7 mouse cellular contexts compared by ENCODE assay signal in genomic region chr4:154856882-154857281, GRCm38 (mm10). TPM values are rescaled to one million over a fixed set of nuclear protein-coding genes. Genes with fewer than 3 reads are reported as not detected.
DNase-seq lines count a peak whose midpoint lies in the region; ATAC-seq and TF ChIP-seq lines count a peak whose summit lies in the region.

No protein-coding gene starts in this region.

- peak; percentile 24 for TF ChIP-seq CTCF in left cerebral cortex, adult 2 months (IDR thresholded peaks at IDR 0.05)

- DNase-seq in left cerebral cortex, adult 2 months (ENCODE audit: extremely low spot score in 1 of 2, low spot score in 2 of 2), result no peak
- DNase-seq in left cerebral cortex, postnatal 4 days, result no peak
- no peak for DNase-seq in embryonic facial prominence, embryonic 14.5 days (ENCODE audit: low spot score)
- DNase-seq in spleen, adult 18-20 months, result no peak

- WGBS in embryonic facial prominence, embryonic 14.5 days, result 85% methylated on average over 7 of the region's 7 CpGs
- WGBS in hindbrain, embryonic 16.5 days, result 87% methylated on average over 7 of the region's 7 CpGs
- 81% methylated on average over 7 of the region's 7 CpGs for WGBS in stomach, embryonic 15.5 days

- no peaks in the 10 kb centered on the region for H3K9me3 ChIP-seq in embryonic facial prominence, embryonic 14.5 days (ENCODE audit: control insufficient read depth, low read length)
- H3K9me3 ChIP-seq in hindbrain, embryonic 16.5 days (ENCODE audit: control insufficient read depth, low read length), result no peaks in the 10 kb centered on the region
- no peaks in the 10 kb centered on the region for H3K9me3 ChIP-seq in stomach, embryonic 15.5 days

- H3K27me3 ChIP-seq in embryonic facial prominence, embryonic 14.5 days (replicated peaks; ENCODE audit: control insufficient read depth, insufficient read depth, low read length), result peaks cover 40% of the 10 kb centered on the region
- H3K27me3 ChIP-seq in hindbrain, embryonic 16.5 days (replicated peaks; ENCODE audit: control insufficient read depth, insufficient read depth, low read length), result no peaks in the 10 kb centered on the region
- peaks cover 22% of the 10 kb centered on the region for H3K27me3 ChIP-seq in stomach, embryonic 15.5 days (replicated peaks)

- intact Hi-C loops in left cerebral cortex, adult 2 months (cut with DNase I), result no loop called here
- intact Hi-C loops in left cerebral cortex, postnatal 4 days (cut with DNase I), result no loop called here

- H3K27ac ChIP-seq in left cerebral cortex, adult 2 months, result no peak overlapping the region
- no peak overlapping the region for H3K27ac ChIP-seq in embryonic facial prominence, embryonic 14.5 days (replicated peaks; ENCODE audit: low read depth, low read length)
- no peak overlapping the region for H3K27ac ChIP-seq in hindbrain, embryonic 16.5 days (ENCODE audit: low read depth, low read length)
- no peak overlapping the region for H3K27ac ChIP-seq in stomach, embryonic 15.5 days

- peak overlapping the region; percentile 88 for H3K4me2 ChIP-seq in embryonic facial prominence, embryonic 14.5 days (ENCODE audit: low read depth, low read length)
- H3K4me2 ChIP-seq in hindbrain, embryonic 16.5 days (ENCODE audit: low read length), result peak overlapping the region; percentile 86
- H3K4me2 ChIP-seq in stomach, embryonic 15.5 days, result peak overlapping the region; percentile 97

- ATAC-seq in embryonic facial prominence, embryonic 14.5 days (ENCODE audit: low read depth), result no peak
- ATAC-seq in hindbrain, embryonic 16.5 days, result no peak
- no peak for ATAC-seq in stomach, embryonic 15.5 days (ENCODE audit: insufficient read depth, low FRiP score, low read depth)
- no peak for ATAC-seq in monocyte, adult 5-6 weeks (replicated peaks; ENCODE audit: insufficient number of reproducible peaks, low FRiP score, low TSS enrichment, poor library complexity, severe bottlenecking)

- H3K36me3 ChIP-seq in embryonic facial prominence, embryonic 14.5 days (ENCODE audit: control insufficient read depth, insufficient read depth, low read length), result no peaks in the 10 kb centered on the region
- H3K36me3 ChIP-seq in hindbrain, embryonic 16.5 days (ENCODE audit: control insufficient read depth, insufficient read depth, low read length), result no peaks in the 10 kb centered on the region
- H3K36me3 ChIP-seq in stomach, embryonic 15.5 days, result no peaks in the 10 kb centered on the region

- H3K4me3 ChIP-seq in left cerebral cortex, adult 2 months, result peak overlapping the region; percentile 60
- peak overlapping the region; percentile 52 for H3K4me3 ChIP-seq in embryonic facial prominence, embryonic 14.5 days (ENCODE audit: low read depth, low read length)
- peak overlapping the region; percentile 56; the same call in 1 of the 2 replicates for H3K4me3 ChIP-seq in hindbrain, embryonic 16.5 days (ENCODE audit: low read length)
- peak overlapping the region; percentile 52; the same call in 1 of the 2 replicates for H3K4me3 ChIP-seq in stomach, embryonic 15.5 days (replicated peaks)

- H3K4me1 ChIP-seq in embryonic facial prominence, embryonic 14.5 days (ENCODE audit: control insufficient read depth, insufficient read depth, low read length), result 0 out of 2 replicates have a peak, but pooled peaks cover 3% of the 10 kb centered on the region
- H3K4me1 ChIP-seq in hindbrain, embryonic 16.5 days (ENCODE audit: control insufficient read depth, insufficient read depth, low read depth, low read length), result peaks cover 6% of the 10 kb centered on the region; the same call in 1 of the 2 replicates
- H3K4me1 ChIP-seq in stomach, embryonic 15.5 days, result peaks cover 5% of the 10 kb centered on the region; the same call in 1 of the 2 replicates

- 0 out of 2 replicates have a peak overlapping the region, but pooled peaks have one; percentile 60 for H3K9ac ChIP-seq in embryonic facial prominence, embryonic 14.5 days (ENCODE audit: low read depth, low read length)
- no peak overlapping the region for H3K9ac ChIP-seq in hindbrain, embryonic 16.5 days (ENCODE audit: low read depth, low read length)
- no peak overlapping the region for H3K9ac ChIP-seq in stomach, embryonic 15.5 days

RNA-seq across cellular contexts. Expression of gene Mmel1, which starts 12.5 kb away (rescaled TPM):
- under 1 TPM; 0.41 to 0.84 TPM for total RNA-seq in left cerebral cortex, adult 2 months (2021)
- total RNA-seq in left cerebral cortex, postnatal 4 days (2021), result under 1 TPM; 0.28 to 0.54 TPM
- polyA plus RNA-seq in embryonic facial prominence, embryonic 14.5 days (2014; fragmentation: Nextera tagmentation; extraction: Ambion mirVana), result 0.32 and 0.45 TPM in 2 replicates
- polyA plus RNA-seq in hindbrain, embryonic 16.5 days (2015; fragmentation: Nextera tagmentation; extraction: Ambion mirVana), result 0.70 and 0.93 TPM in 2 replicates
- polyA plus RNA-seq in stomach, embryonic 15.5 days (2015; fragmentation: Nextera tagmentation; extraction: Ambion mirVana), result 0.21 and 0.23 TPM in 2 replicates
- 0.29 to 0.39 TPM in 2 of 3 replicates, not detected in the other for total RNA-seq in monocyte, adult 5-6 weeks (2017)

RNA-seq across cellular contexts. Expression of gene Ttc34, which starts 19.6 kb away (rescaled TPM):
- total RNA-seq in left cerebral cortex, adult 2 months (2021), result 1 to 10 TPM; 2.1 to 3.5 TPM
- total RNA-seq in left cerebral cortex, postnatal 4 days (2021), result 1 to 10 TPM; 2.4 to 2.8 TPM
- 0.22 and 0.45 TPM in 2 replicates for polyA plus RNA-seq in embryonic facial prominence, embryonic 14.5 days (2014; fragmentation: Nextera tagmentation; extraction: Ambion mirVana)
- 2.0 and 2.3 TPM in 2 replicates for polyA plus RNA-seq in hindbrain, embryonic 16.5 days (2015; fragmentation: Nextera tagmentation; extraction: Ambion mirVana)
- 0.08 and 0.17 TPM in 2 replicates for polyA plus RNA-seq in stomach, embryonic 15.5 days (2015; fragmentation: Nextera tagmentation; extraction: Ambion mirVana)
- total RNA-seq in monocyte, adult 5-6 weeks (2017), result not detected in 3 replicates

RNA-seq across cellular contexts. Expression of gene Fam213b, which starts 42.1 kb away (rescaled TPM):
- 10 to 100 TPM; 59.8 to 66.7 TPM for total RNA-seq in left cerebral cortex, adult 2 months (2021)
- 10 to 100 TPM; 19.5 to 19.8 TPM for total RNA-seq in left cerebral cortex, postnatal 4 days (2021)
- polyA plus RNA-seq in embryonic facial prominence, embryonic 14.5 days (2014; fragmentation: Nextera tagmentation; extraction: Ambion mirVana), result 50.3 and 52.1 TPM in 2 replicates
- 67.8 and 80.1 TPM in 2 replicates for polyA plus RNA-seq in hindbrain, embryonic 16.5 days (2015; fragmentation: Nextera tagmentation; extraction: Ambion mirVana)
- polyA plus RNA-seq in stomach, embryonic 15.5 days (2015; fragmentation: Nextera tagmentation; extraction: Ambion mirVana), result 29.1 and 30.6 TPM in 2 replicates
- 3.1 to 3.5 TPM (median 3.3 TPM) in 3 replicates for total RNA-seq in monocyte, adult 5-6 weeks (2017)
